Mouse (Mus musculus): ENCODE data around the gene Rad51c. TPM values are rescaled to one million over a fixed set of nuclear protein-coding genes. Genes with fewer than 3 reads are reported as not detected.

Rad51c gene
- polyA plus RNA-seq (2012; rRNA removed): 2.1 and 2.4 TPM in 2 replicates

GRCm38 (mm10) chr11:87404876-87405275, at the start of gene Rad51c, which contains the start of gene Tex14:
Gene Rad51c, minus strand, starts transcription at chr11:87404954.
Gene Tex14, plus strand, starts transcription at chr11:87405065.

GRCm38 (mm10) chr11:87358331-87359261, 46.2 kb downstream of the Rad51c start, which contains the start of gene Ppm1e:
Gene Ppm1e, minus strand, starts transcription at chr11:87359023.

Other genes with a start within 250 kb of the Rad51c start
- gene Ppm1e, start 45.9 kb downstream of the Rad51c start, polyA plus RNA-seq (2012; rRNA removed): 1.3 and 1.4 TPM in 2 replicates
- 0.08 and 0.12 TPM in 2 replicates for gene Tex14, start 111 bp upstream of the Rad51c start, polyA plus RNA-seq (2012; rRNA removed)
- not detected in 2 replicates for gene Gm11492, start 161.7 kb upstream of the Rad51c start, polyA plus RNA-seq (2012; rRNA removed)
- 12.1 and 13.3 TPM in 2 replicates for gene Sept4, start 163.9 kb upstream of the Rad51c start, polyA plus RNA-seq (2012; rRNA removed)
- gene Mtmr4, start 187.2 kb upstream of the Rad51c start, polyA plus RNA-seq (2012; rRNA removed): 6.6 and 7.2 TPM in 2 replicates
- 0.01 and 0.02 TPM in 2 replicates for gene Hsf5, start 212.2 kb upstream of the Rad51c start, polyA plus RNA-seq (2012; rRNA removed)